Mouse (Mus musculus) neural tube, embryonic 15.5 days (tissue): ENCODE measurements around the gene Sumf1. TPM values are rescaled to one million over a fixed set of nuclear protein-coding genes. Genes with fewer than 3 reads are reported as not detected.

Experiments
- ATAC-seq: fragments of 200-750 bp; cut with Nextera tagmentation; 2 replicates; pipeline ENCODE4 v1.8.0; 2017; ENCODE audit warnings: mild to moderate bottlenecking, moderate TSS enrichment, moderate library complexity; ENCODE audit not compliant: low FRiP score
- H3K27ac ChIP-seq: fragments of 300-500 bp; sonication (generic); replicated peaks from 2 replicates; pipeline ENCODE4 v1.5.1; 2015; ENCODE audit warnings: mild to moderate bottlenecking, inconsistent platforms
- H3K27me3 ChIP-seq: fragments of 300-500 bp; sonication (generic); replicated peaks from 2 replicates; pipeline ENCODE4 v1.6.1; 2015; ENCODE audit warnings: inconsistent platforms
- H3K36me3 ChIP-seq: fragments of 300-500 bp; sonication (generic); 2 replicates; pipeline ENCODE4 v1.6.1; 2015; ENCODE audit warnings: inconsistent platforms
- H3K4me1 ChIP-seq: fragments of 300-500 bp; sonication (generic); 2 replicates; pipeline ENCODE4 v1.6.1; 2015; ENCODE audit warnings: inconsistent platforms
- H3K4me2 ChIP-seq: fragments of 300-500 bp; sonication (generic); 2 replicates; pipeline ENCODE4 v1.6.1; 2015; ENCODE audit warnings: inconsistent platforms, mild to moderate bottlenecking, moderate library complexity
- H3K4me3 ChIP-seq: fragments of 300-500 bp; sonication (generic); replicated peaks from 2 replicates; pipeline ENCODE4 v1.5.1; 2015; ENCODE audit warnings: mild to moderate bottlenecking, inconsistent platforms
- H3K9ac ChIP-seq: fragments of 300-500 bp; sonication (generic); replicated peaks from 2 replicates; pipeline ENCODE4 v1.6.1; 2015; ENCODE audit warnings: mild to moderate bottlenecking, inconsistent platforms
- H3K9me3 ChIP-seq: fragments of 300-500 bp; sonication (generic); replicated peaks from 2 replicates; pipeline ENCODE4 v1.6.1; 2016; ENCODE audit warnings: inconsistent platforms
- WGBS: fragments of 180-500 bp; shearing (Covaris S2); methylation state at CpG from one replicate; pipeline ENCODE4 v1.1.7; 2015; ENCODE audit warnings: mixed read lengths; 5-methylcytosine and 5-hydroxymethylcytosine counted together
- polyA plus RNA-seq: library from polyadenylated mRNA; unstranded; fragments of >200 nt; fragmentation: Nextera tagmentation; extraction: Ambion mirVana; gene quantifications from 2 replicates; pipeline ENCODE4 v1.2.1, GENCODE M21; 2015

The Sumf1 gene
- polyA plus RNA-seq, 1 experiment from 2014 or later: 11.6 TPM

- Histone ChIP-seq H3K9ac (no peak overlapping the region), H3K4me2 (no peak overlapping the region), H3K36me3 (peaks cover 1% of the 10 kb centered on the region), H3K27ac (no peak overlapping the region), H3K9me3 (no peaks in the 10 kb centered on the region), H3K4me3 (no peak overlapping the region), H3K4me1 (peaks cover 9% of the 10 kb centered on the region), H3K27me3 (no peaks in the 10 kb centered on the region)
- WGBS: 19% methylated on average over 3 of the region's 3 CpGs
- no peak for ATAC-seq
These were observed 40.1 kb downstream of the Sumf1 start for GRCm38 (mm10) chr6:108145241-108145640.

GRCm38 (mm10) chr6:108142796-108143195 lies 42.6 kb downstream of the Sumf1 start:
- WGBS: 72% methylated on average over 4 of the region's 4 CpGs
- H3K27ac ChIP-seq: no peak overlapping the region
- no peaks in the 10 kb centered on the region for H3K27me3 ChIP-seq
- H3K4me2 ChIP-seq: no peak overlapping the region
- H3K4me1 ChIP-seq: peaks cover 9% of the 10 kb centered on the region
- H3K9ac ChIP-seq: no peak overlapping the region
- no peaks in the 10 kb centered on the region for H3K36me3 ChIP-seq
- no peak for ATAC-seq
- H3K4me3 ChIP-seq: no peak overlapping the region
- H3K9me3 ChIP-seq: no peaks in the 10 kb centered on the region

- H3K4me2 ChIP-seq: no peak overlapping the region
- no peak overlapping the region for H3K4me3 ChIP-seq
- WGBS: 92% methylated on average over 4 of the region's 4 CpGs
- no peak overlapping the region for H3K27ac ChIP-seq
- no peak for ATAC-seq
- H3K27me3 ChIP-seq: no peaks in the 10 kb centered on the region
- H3K9me3 ChIP-seq: no peaks in the 10 kb centered on the region
- no peaks in the 10 kb centered on the region for H3K36me3 ChIP-seq
- H3K9ac ChIP-seq: no peak overlapping the region
- peaks cover 7% of the 10 kb centered on the region for H3K4me1 ChIP-seq
These were observed 44.5 kb downstream of the Sumf1 start for GRCm38 (mm10) chr6:108140722-108141490.

GRCm38 (mm10) chr6:108137031-108137430 lies 48.4 kb downstream of the Sumf1 start:
- Histone ChIP-seq H3K4me1 (no peaks in the 10 kb centered on the region), H3K9ac (no peak overlapping the region), H3K4me2 (no peak overlapping the region), H3K27ac (no peak overlapping the region), H3K4me3 (no peak overlapping the region), H3K36me3 (no peaks in the 10 kb centered on the region), H3K27me3 (no peaks in the 10 kb centered on the region), H3K9me3 (no peaks in the 10 kb centered on the region)
- 87% methylated on average over 5 of the region's 5 CpGs for WGBS
- no peak for ATAC-seq

DNA sequence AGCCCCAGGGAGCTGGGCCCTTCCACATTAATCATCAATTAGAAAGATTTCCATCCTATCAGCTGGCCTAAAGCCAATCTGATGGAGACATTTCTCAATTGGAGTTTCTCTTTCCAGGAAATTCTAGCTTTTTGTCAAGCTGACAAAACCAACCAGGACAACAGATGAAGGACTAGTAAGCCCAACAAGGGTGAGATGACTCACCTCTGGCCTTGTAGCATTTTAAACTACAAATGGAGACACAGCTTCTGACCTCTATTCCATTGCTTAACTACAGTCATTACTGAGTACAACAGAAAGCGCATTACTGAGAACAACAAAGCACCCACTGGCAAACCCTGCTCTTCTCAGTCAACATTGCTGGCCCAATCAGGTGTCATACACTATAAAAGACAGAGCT lies 49.1 kb downstream of the Sumf1 start:
- ATAC-seq: no peak
- H3K4me1 ChIP-seq: no peaks in the 10 kb centered on the region
- 90% methylated on average over 1 of the region's 1 CpGs for WGBS
- H3K4me2 ChIP-seq: no peak overlapping the region
- H3K27ac ChIP-seq: no peak overlapping the region
- H3K36me3 ChIP-seq: no peaks in the 10 kb centered on the region
- H3K27me3 ChIP-seq: no peaks in the 10 kb centered on the region
- H3K9me3 ChIP-seq: no peaks in the 10 kb centered on the region
- no peak overlapping the region for H3K4me3 ChIP-seq
- H3K9ac ChIP-seq: no peak overlapping the region

DNA sequence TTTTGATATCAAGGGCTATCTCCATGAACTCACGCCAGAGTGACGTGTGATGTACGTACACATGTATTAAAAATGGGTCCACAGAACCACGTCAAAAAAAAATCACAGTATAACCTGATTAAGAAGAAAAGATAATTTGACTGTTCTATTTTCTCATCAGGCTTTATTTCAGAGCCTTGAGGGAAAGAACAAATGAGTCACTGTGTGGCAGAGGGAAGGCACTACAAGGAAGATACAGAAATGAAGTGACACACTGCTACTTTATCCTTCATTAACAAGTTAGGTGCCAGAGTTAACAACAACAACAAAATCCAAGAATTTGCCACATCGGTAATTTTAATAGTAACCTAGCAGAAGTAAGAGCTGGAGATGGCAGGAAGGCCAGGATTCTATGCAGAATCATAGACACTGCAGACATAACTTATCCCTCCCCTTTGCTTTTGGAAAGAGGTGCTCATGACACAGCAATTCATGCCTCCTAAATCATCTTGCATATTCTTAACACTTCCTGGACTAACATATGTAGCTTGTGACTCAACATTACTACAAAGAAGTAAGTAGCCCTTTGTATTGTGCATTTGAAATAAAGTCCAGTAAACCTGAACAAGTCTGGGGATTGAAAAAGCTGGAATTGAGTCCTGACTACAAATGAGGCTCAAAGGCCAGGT lies 53.0 kb downstream of the Sumf1 start:
- Histone ChIP-seq H3K4me2 (no peak overlapping the region), H3K9me3 (no peaks in the 10 kb centered on the region), H3K4me3 (no peak overlapping the region), H3K9ac (no peak overlapping the region), H3K27ac (no peak overlapping the region), H3K4me1 (no peaks in the 10 kb centered on the region), H3K27me3 (no peaks in the 10 kb centered on the region), H3K36me3 (no peaks in the 10 kb centered on the region)
- ATAC-seq: no peak
- 96% methylated on average over 5 of the region's 5 CpGs for WGBS

- Histone ChIP-seq H3K4me1 (no peaks in the 10 kb centered on the region), H3K36me3 (no peaks in the 10 kb centered on the region), H3K4me2 (no peak overlapping the region), H3K27me3 (no peaks in the 10 kb centered on the region), H3K4me3 (no peak overlapping the region), H3K9ac (no peak overlapping the region), H3K9me3 (no peaks in the 10 kb centered on the region), H3K27ac (no peak overlapping the region)
- ATAC-seq: no peak
- 90% methylated on average over 5 of the region's 5 CpGs for WGBS
These were observed 54.7 kb downstream of the Sumf1 start for GRCm38 (mm10) chr6:108130718-108131117.

DNA sequence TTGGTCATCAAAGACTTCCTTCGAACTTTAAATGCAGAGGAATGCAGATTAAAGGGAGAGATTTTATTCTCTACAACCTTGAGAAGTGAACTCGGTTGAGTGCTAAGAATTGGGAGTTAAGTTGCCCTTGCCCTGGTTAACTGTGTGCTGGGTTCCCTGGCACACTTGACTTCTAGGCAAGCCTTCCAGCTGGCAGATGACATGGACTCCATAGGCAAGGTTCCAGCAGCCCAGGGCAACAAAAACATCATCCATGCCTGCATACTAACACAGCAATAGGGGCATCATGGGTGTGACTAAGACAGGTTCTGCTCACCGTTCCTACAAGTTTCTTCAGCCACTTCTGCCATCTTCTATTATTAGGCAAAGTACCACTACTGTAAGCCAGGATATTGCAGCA lies 58.8 kb downstream of the Sumf1 start:
- H3K4me2 ChIP-seq: no peak overlapping the region
- H3K9ac ChIP-seq: no peak overlapping the region
- H3K9me3 ChIP-seq: no peaks in the 10 kb centered on the region
- no peaks in the 10 kb centered on the region for H3K4me1 ChIP-seq
- no peak for ATAC-seq
- no peak overlapping the region for H3K27ac ChIP-seq
- WGBS: 90% methylated on average over 3 of the region's 3 CpGs
- no peaks in the 10 kb centered on the region for H3K36me3 ChIP-seq
- no peaks in the 10 kb centered on the region for H3K27me3 ChIP-seq
- H3K4me3 ChIP-seq: no peak overlapping the region

GRCm38 (mm10) chr6:108125474-108125873 lies 59.9 kb downstream of the Sumf1 start:
- H3K4me2 ChIP-seq: no peak overlapping the region
- H3K36me3 ChIP-seq: no peaks in the 10 kb centered on the region
- H3K4me1 ChIP-seq: no peaks in the 10 kb centered on the region
- H3K27me3 ChIP-seq: no peaks in the 10 kb centered on the region
- H3K9ac ChIP-seq: no peak overlapping the region
- no peaks in the 10 kb centered on the region for H3K9me3 ChIP-seq
- H3K27ac ChIP-seq: no peak overlapping the region
- no peak for ATAC-seq
- H3K4me3 ChIP-seq: no peak overlapping the region
- 66% methylated on average over 1 of the region's 1 CpGs for WGBS

- Histone ChIP-seq H3K36me3 (no peaks in the 10 kb centered on the region), H3K4me2 (no peak overlapping the region), H3K27me3 (no peaks in the 10 kb centered on the region), H3K27ac (no peak overlapping the region), H3K9me3 (no peaks in the 10 kb centered on the region), H3K4me1 (no peaks in the 10 kb centered on the region), H3K4me3 (no peak overlapping the region), H3K9ac (no peak overlapping the region)
- no peak for ATAC-seq
- WGBS: 95% methylated on average over 6 of the region's 6 CpGs
These were observed 67.5 kb downstream of the Sumf1 start for GRCm38 (mm10) chr6:108117881-108118280.

- no peak for ATAC-seq
- no peaks in the 10 kb centered on the region for H3K36me3 ChIP-seq
- no peak overlapping the region for H3K27ac ChIP-seq
- no peak overlapping the region for H3K4me3 ChIP-seq
- H3K9me3 ChIP-seq: no peaks in the 10 kb centered on the region
- H3K4me1 ChIP-seq: no peaks in the 10 kb centered on the region
- no peaks in the 10 kb centered on the region for H3K27me3 ChIP-seq
- WGBS: 100% methylated on average over 1 of the region's 1 CpGs
- H3K4me2 ChIP-seq: no peak overlapping the region
- no peak overlapping the region for H3K9ac ChIP-seq
These were observed 70.4 kb downstream of the Sumf1 start for GRCm38 (mm10) chr6:108114971-108115370.

DNA sequence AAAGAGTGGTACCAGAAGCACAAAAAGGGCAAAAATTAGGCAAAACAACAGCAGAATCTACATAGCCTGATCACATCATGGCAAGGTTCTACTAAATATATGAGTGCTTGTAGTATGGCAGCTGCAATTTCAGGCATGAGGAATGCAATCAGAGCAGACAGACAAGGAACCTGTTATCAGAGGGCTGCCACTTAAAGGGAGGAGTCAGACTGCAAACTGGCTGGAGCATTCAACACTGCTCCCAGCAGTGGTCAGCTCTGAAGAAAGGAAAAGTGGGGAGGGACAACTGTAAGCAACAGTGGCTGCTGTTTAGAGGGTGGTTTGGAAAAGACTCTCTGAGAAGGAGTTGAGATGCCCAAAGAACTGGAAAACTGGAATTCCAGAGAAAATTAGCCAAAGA lies 73.7 kb downstream of the Sumf1 start:
- H3K4me2 ChIP-seq: no peak overlapping the region
- H3K9me3 ChIP-seq: no peaks in the 10 kb centered on the region
- no peak overlapping the region for H3K9ac ChIP-seq
- no peaks in the 10 kb centered on the region for H3K4me1 ChIP-seq
- H3K4me3 ChIP-seq: no peak overlapping the region
- H3K27ac ChIP-seq: no peak overlapping the region
- no peak for ATAC-seq
- H3K36me3 ChIP-seq: 0 out of 2 replicates have a peak, but pooled peaks cover 2% of the 10 kb centered on the region
- no peaks in the 10 kb centered on the region for H3K27me3 ChIP-seq
